18 mouse cellular contexts compared by ENCODE assay signal in the genomic region with DNA sequence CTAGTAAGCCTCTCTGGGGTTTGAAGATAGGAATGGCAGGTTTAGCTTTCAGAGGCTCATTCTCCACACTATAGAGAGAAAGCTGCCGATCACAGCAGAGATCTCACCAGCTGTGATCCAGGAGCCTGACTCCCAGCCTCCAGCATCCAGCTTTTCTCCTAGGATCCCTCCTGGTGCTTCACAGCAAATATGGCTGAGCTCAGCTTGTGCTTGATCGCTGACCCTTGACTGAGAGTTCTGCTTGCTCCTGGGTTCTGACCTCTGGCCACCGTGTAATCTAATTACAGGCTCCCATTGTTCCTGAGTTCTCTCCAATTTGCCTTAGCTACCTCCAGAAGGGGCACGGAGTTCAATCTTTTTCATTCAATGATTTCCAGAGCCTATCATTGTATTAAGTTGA.
DNase-seq lines count a peak whose midpoint lies in the region; ATAC-seq and TF ChIP-seq lines count a peak whose summit lies in the region.
"Had no signal": no experiment of that assay in that cellular context is flagged by ENCODE, and none has a peak within 500 bp of the region (broad histone marks: within the 10 kb centered on the region; RNA-seq: fewer than 3 reads in every experiment).

No protein-coding gene starts in this region.

- no peak for ATAC-seq in midbrain, embryonic 13.5 days
- ATAC-seq in intestine, postnatal 0 days, result no peak
- no peak for ATAC-seq in megakaryocyte, adult 5-6 weeks (ENCODE audit: poor library complexity, severe bottlenecking)

- WGBS in midbrain, embryonic 10.5 days, result 6% methylated on average over 4 of the region's 4 CpGs
- WGBS in midbrain, embryonic 13.5 days, result 3% methylated on average over 4 of the region's 4 CpGs
- 31% methylated on average over 4 of the region's 4 CpGs for WGBS in intestine, postnatal 0 days
- WGBS in cerebellum, adult 2 months, result 43% methylated on average over 4 of the region's 4 CpGs

- H3K27ac ChIP-seq in midbrain, embryonic 10.5 days (replicated peaks), result peak overlapping the region; percentile 74
- no peak overlapping the region for H3K27ac ChIP-seq in midbrain, embryonic 13.5 days
- peak overlapping the region; percentile 87; the same call in 1 of the 2 replicates for H3K27ac ChIP-seq in intestine, postnatal 0 days (ENCODE audit: low read depth, low read length)
- no peak overlapping the region for H3K27ac ChIP-seq in cerebellum, adult 2 months (ENCODE audit: insufficient read depth, low read length)
- H3K27ac ChIP-seq: hindbrain, embryonic 14.5 days; layer of hippocampus, adult 2 months; midbrain, embryonic 12.5 days; stomach, postnatal 0 days had no signal

- peaks cover 47% of the 10 kb centered on the region for H3K4me1 ChIP-seq in midbrain, embryonic 10.5 days
- peaks cover 17% of the 10 kb centered on the region for H3K4me1 ChIP-seq in midbrain, embryonic 13.5 days (replicated peaks)
- 0 out of 2 replicates have a peak, but pooled peaks cover 3% of the 10 kb centered on the region for H3K4me1 ChIP-seq in intestine, postnatal 0 days (replicated peaks; ENCODE audit: control insufficient read depth, insufficient read depth, low read length)
- H3K4me1 ChIP-seq in cerebellum, adult 2 months (ENCODE audit: control insufficient read depth, insufficient read depth, low read length), result no peaks in the 10 kb centered on the region

- no peaks in the 10 kb centered on the region; the same call in 1 of the 2 replicates for H3K9me3 ChIP-seq in midbrain, embryonic 10.5 days (replicated peaks)
- H3K9me3 ChIP-seq in midbrain, embryonic 13.5 days, result no peaks in the 10 kb centered on the region
- H3K9me3 ChIP-seq in intestine, postnatal 0 days (ENCODE audit: control insufficient read depth), result no peaks in the 10 kb centered on the region
- H3K9me3 ChIP-seq: G1E; midbrain, embryonic 12.5 days had no signal

- H3K4me2 ChIP-seq in midbrain, embryonic 13.5 days (replicated peaks), result no peak overlapping the region
- H3K4me2 ChIP-seq in intestine, postnatal 0 days (replicated peaks; ENCODE audit: low read depth), result no peak overlapping the region
- H3K4me2 ChIP-seq: hindbrain, embryonic 14.5 days; midbrain, embryonic 12.5 days had no signal

- no peak for TF ChIP-seq CTCF in intestine, postnatal 0 days (IDR thresholded peaks at IDR 0.05; ENCODE audit: low read depth)
- no peak for TF ChIP-seq CTCF in cerebellum, adult 2 months (IDR thresholded peaks at IDR 0.05; ENCODE audit: borderline replicate concordance, insufficient read depth, low read depth, low read length)

- H3K36me3 ChIP-seq in midbrain, embryonic 10.5 days, result no peaks in the 10 kb centered on the region
- no peaks in the 10 kb centered on the region for H3K36me3 ChIP-seq in midbrain, embryonic 13.5 days
- H3K36me3 ChIP-seq in intestine, postnatal 0 days (ENCODE audit: control insufficient read depth, insufficient read depth), result no peaks in the 10 kb centered on the region
- H3K36me3 ChIP-seq: G1E; midbrain, embryonic 12.5 days had no signal

- H3K27me3 ChIP-seq in midbrain, embryonic 10.5 days (ENCODE audit: low read depth, poor library complexity, severe bottlenecking), result peaks cover 9% of the 10 kb centered on the region; the same call in 1 of the 2 replicates
- H3K27me3 ChIP-seq in midbrain, embryonic 13.5 days, result no peaks in the 10 kb centered on the region; the same call in 1 of the 2 replicates
- H3K27me3 ChIP-seq in intestine, postnatal 0 days (replicated peaks; ENCODE audit: control insufficient read depth, insufficient read depth, low read length), result no peaks in the 10 kb centered on the region
- no peaks in the 10 kb centered on the region for H3K27me3 ChIP-seq in cerebellum, adult 2 months (ENCODE audit: control insufficient read depth, insufficient read depth, low read length)

- no peak for TF ChIP-seq POLR2A in cerebellum, adult 2 months (IDR thresholded peaks at IDR 0.05; ENCODE audit: borderline replicate concordance, insufficient read depth, low read length)

- no peak overlapping the region for H3K9ac ChIP-seq in midbrain, embryonic 13.5 days (replicated peaks)
- H3K9ac ChIP-seq in intestine, postnatal 0 days (ENCODE audit: low read depth, low read length), result no peak overlapping the region
- H3K9ac ChIP-seq: hindbrain, embryonic 14.5 days; midbrain, embryonic 12.5 days had no signal

- no peak overlapping the region for H3K4me3 ChIP-seq in midbrain, embryonic 10.5 days
- H3K4me3 ChIP-seq in midbrain, embryonic 13.5 days (replicated peaks), result no peak overlapping the region
- H3K4me3 ChIP-seq in intestine, postnatal 0 days (ENCODE audit: low read depth, low read length), result no peak overlapping the region
- no peak overlapping the region for H3K4me3 ChIP-seq in cerebellum, adult 2 months (replicated peaks; ENCODE audit: insufficient read depth, low read depth, low read length)
- H3K4me3 ChIP-seq: erythroblast, embryonic 14.5 days; layer of hippocampus, adult 2 months; midbrain, embryonic 12.5 days had no signal

- DNase-seq in midbrain, embryonic 10.5 days (ENCODE audit: low spot score), result peak; percentile 79
- DNase-seq in kidney, postnatal 10 days, result peak; percentile 27
- peak; percentile 40 for DNase-seq in yolk sac, embryonic 10.5 days (ENCODE audit: low spot score)
- DNase-seq in cerebellum, adult 2 months, result no peak
- DNase-seq in cerebellum, postnatal 36 days, result no peak
- DNase-seq: adrenal gland, postnatal 36 days; gastrocnemius, postnatal 25 days; liver; spleen, adult 18-20 months had no signal

Comparison
In these comparisons a context has a peak if more than half of its experiments do, and no peak if none do; other contexts are left out.
1. H3K27ac ChIP-seq: peak in midbrain, embryonic 10.5 days (single experiment) and intestine, postnatal 0 days (single experiment); none in midbrain, embryonic 13.5 days (single experiment) and cerebellum, adult 2 months (single experiment).
2. DNase-seq: peak in midbrain, embryonic 10.5 days (single experiment), kidney, postnatal 10 days (single experiment) and yolk sac, embryonic 10.5 days (single experiment); none in cerebellum, adult 2 months (0 of 2) and cerebellum, postnatal 36 days (0 of 2).